Mouse (Mus musculus): ENCODE data around the gene Dcst2. TPM values are rescaled to one million over a fixed set of nuclear protein-coding genes. Genes with fewer than 3 reads are reported as not detected.

Dcst2 gene
- polyA plus RNA-seq, 1 experiment from 2014 or later, result 0.13 TPM

DNA sequence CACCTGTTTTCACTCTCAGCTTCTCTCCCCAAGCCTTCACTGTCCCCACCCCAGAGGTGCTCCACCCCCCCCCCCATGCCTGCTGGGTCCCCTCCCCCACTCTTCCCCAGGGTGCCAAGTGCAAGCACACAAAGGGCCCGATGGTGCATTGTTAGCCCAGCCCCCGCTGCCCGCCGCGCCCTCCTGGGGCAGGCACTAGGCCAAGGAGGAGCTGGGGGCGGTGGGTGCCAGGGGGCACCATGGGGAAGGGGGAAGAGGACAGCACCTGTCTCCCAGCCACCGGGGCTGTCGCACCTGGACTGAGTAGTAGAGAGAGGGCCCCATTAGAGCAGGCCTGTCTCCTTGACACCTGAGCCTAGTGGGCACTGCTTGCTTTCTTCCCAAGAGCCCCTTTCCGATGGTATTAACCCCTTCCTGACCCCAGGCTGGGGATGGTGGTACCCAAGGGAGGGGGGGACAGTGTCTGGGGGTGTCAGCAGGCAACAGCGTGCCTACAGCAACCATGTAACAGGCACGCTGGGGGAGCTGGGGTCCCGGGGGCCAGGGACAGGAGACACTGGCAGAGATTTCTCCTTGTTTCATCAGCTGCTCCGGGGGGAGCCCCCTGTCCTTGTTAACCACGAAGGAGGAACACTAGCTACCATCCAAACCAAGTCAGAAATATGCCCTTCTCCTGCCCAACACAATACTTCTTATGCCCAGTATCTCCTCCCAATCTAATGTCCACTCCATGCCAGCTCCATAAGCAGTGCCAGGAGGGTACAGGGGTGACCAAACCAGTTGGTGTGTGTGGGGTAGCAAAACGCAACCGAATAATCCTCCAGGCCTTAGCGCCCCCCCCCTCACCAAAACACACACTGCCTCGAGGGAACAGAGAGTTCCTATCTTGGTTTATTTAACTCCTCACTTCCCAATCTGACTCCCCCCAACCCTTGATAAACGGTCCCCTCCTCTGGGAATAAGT, 29.2 kb downstream of the Dcst2 start:
- Histone ChIP-seq H3K4me3 (peak overlapping the region; percentile 50), H3K4me1 (peaks cover 60% of the 10 kb centered on the region), H3K27ac (no peak overlapping the region), H3K4me2 (replicated peaks) (peak overlapping the region; percentile 97), H3K36me3 (no peaks in the 10 kb centered on the region), H3K27me3 (peaks cover 26% of the 10 kb centered on the region), H3K9me3 (no peaks in the 10 kb centered on the region), H3K9ac (peak overlapping the region; percentile 53)
- 6% methylated on average over 19 of the region's 19 CpGs for WGBS
- ATAC-seq (ENCODE audit: insufficient number of reproducible peaks, insufficient read depth, low FRiP score, low TSS enrichment), result no peak

GRCm38 (mm10) chr3:89391663-89392511, 30.1 kb downstream of the Dcst2 start:
- H3K4me1 ChIP-seq, result peaks cover 54% of the 10 kb centered on the region
- H3K9ac ChIP-seq, result peak overlapping the region; percentile 53
- H3K36me3 ChIP-seq, result no peaks in the 10 kb centered on the region
- peaks cover 26% of the 10 kb centered on the region for H3K27me3 ChIP-seq
- peak overlapping the region; percentile 50 for H3K4me3 ChIP-seq
- under 1% methylated on average over 56 of the region's 56 CpGs for whole genome bisulfite sequencing
- no peak overlapping the region for H3K27ac ChIP-seq
- ATAC-seq (ENCODE audit: insufficient number of reproducible peaks, insufficient read depth, low FRiP score, low TSS enrichment), result no peak
- H3K9me3 ChIP-seq, result no peaks in the 10 kb centered on the region
- H3K4me2 ChIP-seq (replicated peaks), result peak overlapping the region; percentile 97

GRCm38 (mm10) chr3:89392871-89393311, 31.1 kb downstream of the Dcst2 start:
- Histone ChIP-seq H3K4me3 (peak overlapping the region; percentile 50), H3K9ac (no peak overlapping the region), H3K9me3 (no peaks in the 10 kb centered on the region), H3K27ac (no peak overlapping the region), H3K36me3 (no peaks in the 10 kb centered on the region), H3K4me2 (replicated peaks) (peak overlapping the region; percentile 97), H3K4me1 (peaks cover 46% of the 10 kb centered on the region), H3K27me3 (peaks cover 26% of the 10 kb centered on the region)
- no peak for ATAC-seq (ENCODE audit: insufficient number of reproducible peaks, insufficient read depth, low FRiP score, low TSS enrichment)
- WGBS, result under 1% methylated on average over 17 of the region's 24 CpGs

- ATAC-seq (ENCODE audit: insufficient number of reproducible peaks, insufficient read depth, low FRiP score, low TSS enrichment), result peak; percentile 94
- under 1% methylated on average over 15 of the region's 15 CpGs for WGBS
- Histone ChIP-seq H3K27ac (peak overlapping the region; percentile 68; the same call in 1 of the 2 replicates), H3K4me2 (replicated peaks) (peak overlapping the region; percentile 97), H3K9ac (peak overlapping the region; percentile 58; the same call in 1 of the 2 replicates), H3K27me3 (peaks cover 26% of the 10 kb centered on the region), H3K4me1 (peaks cover 46% of the 10 kb centered on the region), H3K4me3 (peak overlapping the region; percentile 50), H3K9me3 (no peaks in the 10 kb centered on the region), H3K36me3 (no peaks in the 10 kb centered on the region)
Observed at GRCm38 (mm10) chr3:89393605-89394004, 31.8 kb downstream of the Dcst2 start.

- Histone ChIP-seq H3K4me2 (replicated peaks) (peak within 1 kb of the TSS; percentile 97), H3K9ac (peak within 1 kb of the TSS; percentile 58), H3K27ac (peak within 1 kb of the TSS; percentile 68), H3K27me3 (peaks cover 26% of the 10 kb centered on the region), H3K4me3 (peak within 1 kb of the TSS; percentile 50), H3K9me3 (no peaks in the 10 kb centered on the region), H3K4me1 (peaks cover 46% of the 10 kb centered on the region), H3K36me3 (no peaks in the 10 kb centered on the region)
- ATAC-seq (ENCODE audit: insufficient number of reproducible peaks, insufficient read depth, low FRiP score, low TSS enrichment), result peak; percentile 5; the same call in 1 of the 2 replicates
- under 1% methylated on average over 39 of the region's 42 CpGs for WGBS
Observed at GRCm38 (mm10) chr3:89394006-89394893, 32.5 kb downstream of the Dcst2 start, which contains the start of gene Zbtb7b. Gene Zbtb7b, minus strand, starts transcription at chr3:89394776.

DNA sequence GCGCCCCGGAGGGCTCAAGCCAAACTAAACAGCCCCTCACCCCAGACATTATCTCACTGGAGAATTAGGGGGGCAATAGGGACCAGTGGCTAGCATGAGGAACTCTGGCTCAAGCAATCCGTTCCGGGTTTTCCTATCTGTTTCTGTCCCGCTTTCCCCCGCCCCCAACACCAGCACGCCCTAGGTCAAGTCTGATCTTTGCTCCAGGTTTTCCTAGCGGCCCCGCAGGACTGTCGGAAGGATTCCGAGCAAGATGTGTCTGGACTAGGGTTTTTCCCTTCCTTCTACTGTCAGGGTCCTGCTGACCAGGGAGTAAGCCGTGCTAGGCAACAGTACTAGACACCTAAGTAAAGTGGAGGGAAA, 33.1 kb downstream of the Dcst2 start:
- H3K4me3 ChIP-seq, result peak overlapping the region; percentile 50
- peak overlapping the region; percentile 68 for H3K27ac ChIP-seq
- peaks cover 46% of the 10 kb centered on the region for H3K4me1 ChIP-seq
- H3K9me3 ChIP-seq, result no peaks in the 10 kb centered on the region
- ATAC-seq (ENCODE audit: insufficient number of reproducible peaks, insufficient read depth, low FRiP score, low TSS enrichment), result no peak
- peak overlapping the region; percentile 97 for H3K4me2 ChIP-seq (replicated peaks)
- peak overlapping the region; percentile 58 for H3K9ac ChIP-seq
- no peaks in the 10 kb centered on the region; the same call in 1 of the 2 replicates for H3K36me3 ChIP-seq
- peaks cover 26% of the 10 kb centered on the region for H3K27me3 ChIP-seq
- under 1% methylated on average over 12 of the region's 12 CpGs for WGBS

GRCm38 (mm10) chr3:89395419-89395805, 33.6 kb downstream of the Dcst2 start:
- peak overlapping the region; percentile 58; the same call in 1 of the 2 replicates for H3K9ac ChIP-seq
- H3K4me1 ChIP-seq, result peaks cover 42% of the 10 kb centered on the region

GRCm38 (mm10) chr3:89395806-89396653, 34.3 kb downstream of the Dcst2 start:
- H3K4me3 ChIP-seq, result peak overlapping the region; percentile 50
- peak overlapping the region; percentile 55 for H3K9ac ChIP-seq
- H3K36me3 ChIP-seq, result no peaks in the 10 kb centered on the region; the same call in 1 of the 2 replicates
- H3K9me3 ChIP-seq, result no peaks in the 10 kb centered on the region
- peak overlapping the region; percentile 68; the same call in 1 of the 2 replicates for H3K27ac ChIP-seq
- no peak for ATAC-seq (ENCODE audit: insufficient number of reproducible peaks, insufficient read depth, low FRiP score, low TSS enrichment)
- peaks cover 35% of the 10 kb centered on the region for H3K4me1 ChIP-seq
- H3K4me2 ChIP-seq (replicated peaks), result peak overlapping the region; percentile 97
- peaks cover 21% of the 10 kb centered on the region for H3K27me3 ChIP-seq
- under 1% methylated on average over 44 of the region's 44 CpGs for WGBS

More at GRCm38 (mm10) chr3:89395419-89395805, 33.6 kb downstream of the Dcst2 start:
- peak overlapping the region; percentile 68 for H3K27ac ChIP-seq
- H3K36me3 ChIP-seq, result no peaks in the 10 kb centered on the region; the same call in 1 of the 2 replicates
- WGBS, result 3% methylated on average over 10 of the region's 10 CpGs
- H3K9me3 ChIP-seq, result no peaks in the 10 kb centered on the region
- peaks cover 26% of the 10 kb centered on the region for H3K27me3 ChIP-seq
- H3K4me3 ChIP-seq, result peak overlapping the region; percentile 50
- H3K4me2 ChIP-seq (replicated peaks), result peak overlapping the region; percentile 97
- ATAC-seq (ENCODE audit: insufficient number of reproducible peaks, insufficient read depth, low FRiP score, low TSS enrichment), result no peak

DNA sequence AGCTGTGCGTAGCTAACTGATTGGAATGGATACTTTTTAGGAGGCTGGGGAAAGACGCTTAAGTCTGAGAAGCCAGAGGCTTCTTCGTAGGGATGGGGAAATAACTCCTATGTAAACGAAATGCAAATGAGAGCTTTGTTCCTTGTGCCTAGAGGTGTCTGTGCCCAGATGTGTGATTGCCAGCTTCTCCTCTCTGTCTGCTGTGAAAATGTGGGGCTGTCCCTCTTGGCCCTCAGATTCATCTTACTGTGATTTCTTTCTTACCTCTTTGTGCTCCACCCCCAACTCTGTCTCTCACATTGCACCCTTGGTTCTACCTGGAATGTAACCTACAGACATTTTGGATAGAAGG, 34.9 kb downstream of the Dcst2 start:
- ATAC-seq (ENCODE audit: insufficient number of reproducible peaks, insufficient read depth, low FRiP score, low TSS enrichment), result no peak
- no peaks in the 10 kb centered on the region for H3K9me3 ChIP-seq
- H3K9ac ChIP-seq, result peak overlapping the region; percentile 55; the same call in 1 of the 2 replicates
- H3K27ac ChIP-seq, result no peak overlapping the region
- H3K4me3 ChIP-seq, result peak overlapping the region; percentile 50
- H3K27me3 ChIP-seq, result peaks cover 15% of the 10 kb centered on the region
- 2% methylated on average over 4 of the region's 4 CpGs for WGBS
- H3K4me2 ChIP-seq (replicated peaks), result peak overlapping the region; percentile 97
- H3K36me3 ChIP-seq, result no peaks in the 10 kb centered on the region; the same call in 1 of the 2 replicates
- H3K4me1 ChIP-seq, result peaks cover 29% of the 10 kb centered on the region

DNA sequence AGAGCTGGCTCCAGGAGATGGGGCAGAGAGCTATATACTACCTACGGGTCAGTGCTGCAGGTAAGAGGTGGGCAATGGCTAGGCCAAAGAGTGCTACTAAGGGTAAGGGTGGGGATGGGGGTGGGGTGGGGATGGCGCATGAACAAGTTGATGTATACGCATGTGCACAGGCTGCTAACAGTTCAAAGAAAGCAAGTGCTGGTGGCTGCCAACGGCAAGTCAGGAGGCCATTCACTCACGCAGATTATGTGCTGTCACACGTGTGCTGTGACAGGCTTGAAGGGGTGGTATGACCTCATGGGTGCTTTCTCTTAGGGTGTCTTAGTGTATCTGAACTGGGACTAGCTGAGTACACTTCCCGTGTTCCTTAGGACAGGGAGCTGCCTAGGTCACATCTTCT, 39.6 kb downstream of the Dcst2 start:
- Histone ChIP-seq H3K27ac (no peak overlapping the region), H3K4me3 (no peak overlapping the region), H3K36me3 (peaks cover 15% of the 10 kb centered on the region), H3K27me3 (no peaks in the 10 kb centered on the region), H3K9me3 (no peaks in the 10 kb centered on the region), H3K4me2 (replicated peaks) (no peak overlapping the region), H3K9ac (no peak overlapping the region), H3K4me1 (no peaks in the 10 kb centered on the region)
- 86% methylated on average over 7 of the region's 7 CpGs for WGBS
- no peak for ATAC-seq (ENCODE audit: insufficient number of reproducible peaks, insufficient read depth, low FRiP score, low TSS enrichment)

Data from embryonic facial prominence, embryonic 12.5 days (tissue).